Mouse (Mus musculus): ENCODE measurements around the gene Tspo2. TPM values are rescaled to one million over a fixed set of nuclear protein-coding genes. Genes with fewer than 3 reads are reported as not detected.
A peak's percentile ranks its signal among the peaks of the same experiment; 100 is the strongest.
"Not testable (repeated sequence)": the region's sequence is repeated elsewhere in the genome, so short reads cannot be mapped to it uniquely, and the experiment has no call there.

Gene Tspo2
- polyA plus RNA-seq (2017; shearing (Covaris generic)), result not detected

GRCm38 (mm10) chr17:48451353-48451675, at the start of gene Tspo2:
Gene Tspo2 (minus strand): TSS chr17:48451522.
- ATAC-seq, result no peak

GRCm38 (mm10) chr17:48500846-48501445, 49.6 kb upstream of the Tspo2 start:
- no peak for ATAC-seq

DNA sequence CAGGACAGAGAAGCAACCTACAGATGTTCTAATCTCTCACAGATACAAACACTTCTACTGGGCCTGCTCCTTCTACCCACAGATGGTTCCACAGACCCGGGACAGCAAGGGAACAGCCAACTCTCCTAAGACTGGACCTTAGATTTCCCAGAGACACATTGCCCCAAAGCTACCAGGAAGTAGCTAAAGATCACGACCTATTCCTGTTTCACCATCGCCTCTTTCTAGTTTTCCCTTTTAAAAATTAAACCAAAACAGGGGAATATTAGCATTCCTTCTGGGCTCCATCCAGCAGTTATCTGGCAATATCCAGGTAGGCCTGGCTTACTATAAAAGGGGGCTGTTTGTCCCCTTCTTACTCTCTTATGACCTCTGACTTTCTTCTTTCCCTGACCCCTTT, 46.7 kb upstream of the Tspo2 start:
- ATAC-seq, result no peak

DNA sequence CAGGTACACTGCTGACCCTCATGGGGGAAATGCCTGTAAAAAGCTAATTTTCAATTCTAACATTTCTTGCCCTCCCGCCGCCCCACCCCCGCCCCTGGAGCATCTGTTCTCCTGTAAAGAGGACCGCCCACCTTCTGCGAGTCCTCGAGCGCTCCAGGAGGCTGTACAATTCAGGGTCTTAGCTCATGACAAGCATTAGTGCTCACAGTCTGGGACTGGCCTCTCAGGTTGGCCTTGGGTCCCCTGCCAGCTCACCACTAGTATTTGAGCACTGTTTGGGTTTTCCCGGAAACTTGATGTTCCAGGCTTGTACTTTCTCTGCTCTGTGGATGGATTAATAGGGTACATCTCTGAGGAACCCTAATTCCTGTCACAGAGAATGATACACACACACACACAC, 42.7 kb upstream of the Tspo2 start:
- ATAC-seq, result no peak

DNA sequence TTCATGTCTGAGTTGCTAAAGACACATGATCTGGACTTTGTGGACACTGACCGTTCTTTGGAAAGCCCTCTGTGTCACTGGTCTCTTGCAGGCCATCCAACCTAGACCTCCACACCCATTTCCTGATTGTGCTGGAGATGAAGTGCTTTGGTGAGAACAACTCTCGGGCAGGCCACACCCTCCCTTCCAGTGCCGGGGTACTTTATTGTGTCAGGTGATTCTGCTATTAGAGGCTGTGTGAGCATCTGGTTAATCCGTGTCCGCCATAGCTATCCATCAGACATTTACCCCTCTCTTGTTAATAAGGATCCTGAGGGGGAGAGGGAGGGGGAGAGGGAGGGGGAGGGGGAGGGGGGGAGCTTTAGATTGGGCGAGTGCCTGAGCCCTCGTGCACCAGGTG, 42.3 kb upstream of the Tspo2 start:
- no peak for ATAC-seq

DNA sequence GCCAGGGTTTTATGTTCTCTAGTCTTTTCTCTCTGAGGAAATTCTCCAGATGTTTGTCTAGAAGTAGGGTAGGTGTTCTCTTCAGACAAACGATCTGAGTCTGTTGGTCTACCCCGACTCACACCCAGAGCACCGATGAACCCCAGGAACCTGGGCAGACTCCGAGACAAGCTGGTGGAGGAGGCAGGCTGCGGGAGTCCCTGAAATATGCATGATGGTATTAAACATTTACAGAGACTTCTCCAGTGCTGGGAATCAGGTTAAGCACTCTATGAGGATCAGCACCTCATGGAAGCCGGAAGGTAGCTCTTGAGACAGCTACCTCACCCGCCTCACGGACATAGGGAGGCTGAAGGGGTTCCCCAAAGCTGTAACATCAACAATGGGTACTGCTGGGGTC, 41.3 kb upstream of the Tspo2 start:
- ATAC-seq, result no peak

DNA sequence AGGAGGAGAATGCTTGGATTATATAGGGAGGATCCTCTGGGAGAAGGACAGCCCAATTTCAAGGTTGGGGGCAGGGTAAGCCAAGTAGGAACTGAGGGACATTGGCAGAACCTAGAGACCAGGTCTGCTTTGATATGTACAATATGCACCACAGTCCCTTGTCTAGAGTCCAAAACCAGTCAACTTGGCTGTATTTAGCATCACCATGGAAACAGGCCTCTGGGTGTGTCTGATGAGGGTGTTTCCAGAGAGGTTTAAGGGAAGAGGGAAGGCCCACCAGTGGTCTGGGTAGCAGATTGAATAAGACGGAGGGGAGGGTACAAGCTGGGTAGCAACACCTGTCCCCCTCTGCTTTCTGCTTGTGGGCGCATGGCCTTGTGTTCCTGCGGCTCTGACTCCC, 38.1 kb upstream of the Tspo2 start:
- no peak for ATAC-seq

- no peak for ATAC-seq
Observed at GRCm38 (mm10) chr17:48484191-48484590, 32.9 kb upstream of the Tspo2 start.

GRCm38 (mm10) chr17:48483764-48484163, 32.4 kb upstream of the Tspo2 start:
- ATAC-seq, result no peak

GRCm38 (mm10) chr17:48479952-48480351, 28.6 kb upstream of the Tspo2 start:
- ATAC-seq, result no peak

- no peak for ATAC-seq
Observed at GRCm38 (mm10) chr17:48475444-48475843, 24.1 kb upstream of the Tspo2 start.

DNA sequence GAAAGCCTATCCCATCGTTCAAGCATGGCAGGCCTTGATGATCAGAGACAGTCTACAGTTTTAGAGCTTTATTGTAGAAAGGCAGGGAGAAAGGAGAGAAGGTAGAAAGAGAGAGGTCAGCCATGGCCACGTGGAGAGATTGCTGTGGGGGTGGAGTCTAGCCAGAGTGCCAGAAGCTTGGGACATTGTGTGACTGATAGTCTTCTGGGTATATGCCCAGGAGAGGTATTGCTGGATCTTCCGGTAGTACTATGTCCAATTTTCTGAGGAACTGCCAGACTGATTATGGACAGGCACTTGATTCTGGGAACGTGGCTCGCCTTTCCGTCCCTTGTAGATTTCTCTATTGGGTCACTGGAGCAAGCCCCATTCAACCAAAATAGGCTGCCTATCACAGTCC, 23.0 kb upstream of the Tspo2 start:
- ATAC-seq, result not testable (repeated sequence)

DNA sequence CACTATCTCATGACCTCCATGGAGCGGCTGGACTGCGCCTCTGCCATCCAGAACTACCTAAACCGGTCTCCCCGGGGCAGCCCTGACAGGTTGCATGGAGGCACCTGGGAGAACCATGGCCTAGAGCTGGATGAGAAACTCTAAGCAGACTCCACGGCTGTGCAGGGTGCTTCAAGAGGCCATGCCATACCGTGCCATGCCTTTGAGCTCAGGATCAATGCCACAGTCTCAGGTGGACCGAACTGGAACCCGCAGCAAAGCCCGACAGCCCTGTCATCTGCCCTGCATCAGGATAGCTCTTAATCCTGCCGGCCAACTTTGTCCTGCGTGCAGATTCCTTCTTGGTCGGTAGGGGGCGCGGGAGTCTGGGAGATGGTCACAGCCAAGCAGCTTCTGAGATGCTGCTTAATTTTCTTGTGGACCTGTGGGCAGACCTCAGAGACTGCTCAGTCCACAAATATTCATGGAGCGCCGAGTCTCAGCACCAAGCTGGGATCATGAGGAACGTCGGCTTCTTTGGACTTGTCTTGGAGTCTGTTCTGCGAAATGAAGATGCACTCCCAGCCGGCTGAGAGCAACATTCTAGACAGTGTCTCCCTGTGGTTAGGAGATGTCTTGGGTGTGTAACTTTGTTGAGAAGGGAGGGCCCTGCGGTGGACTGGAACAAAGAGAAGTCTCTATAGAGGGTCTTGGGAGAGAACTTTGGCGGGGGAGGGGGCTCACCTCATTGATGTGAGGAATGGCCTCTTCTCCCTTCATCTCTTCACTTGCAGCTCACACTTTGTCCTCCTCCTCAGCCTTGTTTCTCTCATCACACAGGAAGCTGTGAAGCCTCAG, 16.3 kb upstream of the Tspo2 start:
- ATAC-seq, result peak; percentile 64

GRCm38 (mm10) chr17:48466769-48467394, 15.6 kb upstream of the Tspo2 start:
- peak; percentile 25 for ATAC-seq

- peak; percentile 71 for ATAC-seq
Observed at GRCm38 (mm10) chr17:48463391-48463790, 12.1 kb upstream of the Tspo2 start.

DNA sequence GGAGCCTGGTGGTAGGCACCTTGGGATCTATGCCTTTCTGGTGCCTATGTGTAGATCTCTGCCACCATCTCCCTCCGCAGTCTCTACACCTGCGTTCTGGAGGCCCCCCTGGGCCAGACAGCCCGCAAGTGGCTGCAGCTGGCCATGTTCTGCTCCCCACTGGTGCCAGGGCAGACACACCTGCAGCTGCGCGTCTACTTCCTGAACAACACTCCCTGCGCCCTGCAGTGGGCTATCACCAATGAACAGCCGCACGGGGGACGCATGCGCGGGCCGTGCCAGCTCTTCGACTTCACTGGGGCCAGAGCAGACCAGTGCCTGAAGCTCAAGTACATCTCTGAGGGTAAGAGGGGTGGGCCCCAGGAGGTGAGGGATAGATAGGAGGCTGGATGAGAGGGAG, 10.8 kb upstream of the Tspo2 start:
- peak; percentile 82 for ATAC-seq

- no peak for ATAC-seq
Observed at GRCm38 (mm10) chr17:48457971-48458653, 6.8 kb upstream of the Tspo2 start.

DNA sequence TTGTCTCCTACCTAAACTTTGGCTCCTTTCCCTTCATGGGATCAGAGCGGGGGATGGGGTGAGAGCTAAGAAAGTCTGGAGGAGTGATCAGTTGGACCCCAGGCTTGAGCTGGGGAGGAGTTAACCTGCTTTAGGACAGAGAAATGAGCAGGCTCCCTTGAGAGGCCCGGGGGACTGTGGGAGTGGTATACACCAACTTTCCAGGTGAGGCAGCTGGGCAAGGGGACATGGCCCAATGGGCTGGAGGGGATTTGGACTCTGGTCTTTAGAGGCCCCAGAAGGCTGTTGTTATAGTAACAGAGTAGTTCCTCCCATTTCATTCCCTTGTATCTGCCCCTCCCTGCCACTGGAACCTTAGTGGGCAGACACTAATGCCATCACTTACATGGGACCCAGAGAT, 4.6 kb upstream of the Tspo2 start:
- ATAC-seq, result no peak

DNA sequence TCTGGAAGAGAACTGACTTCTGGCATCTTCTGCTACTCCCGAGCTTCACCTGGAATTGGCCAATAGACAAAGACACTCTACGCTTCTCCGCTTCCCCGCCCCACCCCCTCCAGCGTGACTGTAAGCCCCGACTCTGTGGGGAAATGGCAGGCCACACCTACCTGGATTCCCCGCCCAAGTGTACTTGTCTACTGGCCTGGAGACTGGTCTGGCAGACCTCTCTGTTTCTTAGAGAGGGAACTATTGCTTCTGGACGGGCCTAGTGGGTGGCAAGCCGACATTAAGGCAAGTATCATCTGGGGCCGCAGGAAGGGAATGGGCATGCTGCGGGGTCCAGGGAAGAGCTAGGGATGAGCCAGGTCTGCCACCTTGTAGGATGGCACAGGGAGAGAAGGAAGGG, 3.4 kb upstream of the Tspo2 start, which contains the start of gene Unc5cl:
Unc5cl (plus strand) TSS at position 214 of the 400 bp plus-strand sequence.
- ATAC-seq, result no peak

- ATAC-seq, result no peak
Observed at GRCm38 (mm10) chr17:48454190-48454589, 2.9 kb upstream of the Tspo2 start.

DNA sequence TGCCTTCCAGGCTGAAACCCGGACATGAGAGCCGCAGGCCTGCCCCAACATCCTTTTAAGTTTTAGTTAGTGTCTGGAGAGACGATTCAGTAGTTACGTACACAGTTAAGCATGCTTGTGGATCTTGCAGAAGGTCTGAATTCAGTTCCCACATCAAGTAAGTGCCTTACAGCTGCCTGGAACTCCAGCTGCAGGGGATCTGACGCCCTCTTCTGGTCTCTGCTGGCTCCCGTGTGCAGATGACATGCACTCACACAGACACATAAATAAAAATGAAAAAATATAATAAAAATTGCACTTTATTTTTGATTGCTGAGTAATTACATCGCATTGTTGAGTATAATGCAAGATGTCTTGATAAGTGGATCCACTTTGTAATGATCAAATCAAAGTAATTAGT, 2.2 kb upstream of the Tspo2 start:
- ATAC-seq, result no peak

- ATAC-seq, result no peak
Observed at GRCm38 (mm10) chr17:48451753-48452444, 577 bp upstream of the Tspo2 start.

Data from CD4-positive, CD25-positive, alpha-beta regulatory T cell, adult 4 months (primary cell).